Mouse (Mus musculus): ENCODE measurements around the gene Ak4.

DNA sequence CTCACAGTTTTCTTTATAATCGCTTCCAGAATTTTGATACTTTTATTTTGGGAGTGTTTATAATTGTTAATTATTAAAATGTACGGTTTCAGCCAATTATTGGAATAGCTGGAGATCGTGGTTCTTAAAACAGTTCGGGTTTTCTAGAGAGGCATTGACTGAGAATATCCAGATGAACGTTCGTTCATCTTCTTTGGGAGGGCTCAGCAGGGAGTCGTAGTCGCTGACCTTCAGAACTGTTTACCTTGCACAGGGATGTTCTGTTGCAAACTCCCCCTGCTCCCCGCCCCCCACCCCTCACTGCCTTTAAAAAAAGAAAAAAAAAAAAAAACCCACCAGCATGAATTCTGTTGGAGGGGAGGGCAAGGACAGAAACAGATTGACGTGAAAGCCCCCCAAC lies 89.4 kb downstream of the Ak4 start:
- TF ChIP-seq CTCF (IDR thresholded peaks at IDR 0.05; ENCODE audit: low read depth) (no peak), EP300 (IDR thresholded peaks at IDR 0.05; ENCODE audit: low read depth) (no peak)

All from liver, embryonic 14.5 days (tissue).